Mouse (Mus musculus) embryonic facial prominence, embryonic 10.5 days (tissue): ENCODE results near the gene Fgf11. TPM values are rescaled to one million over a fixed set of nuclear protein-coding genes. Genes with fewer than 3 reads are reported as not detected.

Experiments used
- DNase-seq: peaks from one replicate; pipeline ENCODE4 v3.0.0-alpha.2; 2017; ENCODE audit warnings: low spot score
- H3K27ac ChIP-seq: fragments of 300-500 bp; sonication (generic); replicated peaks from 2 replicates; pipeline ENCODE4 v1.5.1; 2016; ENCODE audit warnings: mild to moderate bottlenecking
- H3K27me3 ChIP-seq: fragments of 300-500 bp; sonication (generic); replicated peaks from 2 replicates; pipeline ENCODE4 v1.6.1; 2016; ENCODE audit warnings: low read depth, mild to moderate bottlenecking; ENCODE audit not compliant: poor library complexity, severe bottlenecking
- H3K36me3 ChIP-seq: fragments of 300-500 bp; sonication (generic); replicated peaks from 2 replicates; pipeline ENCODE4 v1.6.1; 2016; ENCODE audit warnings: mild to moderate bottlenecking, moderate library complexity
- H3K4me1 ChIP-seq: fragments of 300-500 bp; sonication (generic); 2 replicates; pipeline ENCODE4 v1.6.1; 2016
- H3K4me3 ChIP-seq: fragments of 300-500 bp; sonication (generic); 2 replicates; pipeline ENCODE4 v1.5.1; 2016; ENCODE audit warnings: mild to moderate bottlenecking, moderate library complexity
- H3K9me3 ChIP-seq: fragments of 300-500 bp; sonication (generic); 2 replicates; pipeline ENCODE4 v1.6.1; 2016; ENCODE audit warnings: mild to moderate bottlenecking
- WGBS: fragments of 180-500 bp; shearing (Covaris S2); methylation state at CpG from one replicate; pipeline ENCODE4 v1.1.7; 2016; 5-methylcytosine and 5-hydroxymethylcytosine counted together
- polyA plus RNA-seq: library from polyadenylated mRNA; unstranded; fragments of >200 nt; fragmentation: Nextera tagmentation; extraction: Ambion mirVana; gene quantifications from 2 replicates; pipeline ENCODE4 v1.2.1, GENCODE M21; 2016

Fgf11 gene
- polyA plus RNA-seq, 1 experiment from 2014 or later = 0.93 TPM

GRCm38 (mm10) chr11:69807641-69808040, 6.0 kb upstream of the Fgf11 start:
- Histone ChIP-seq H3K4me3 (no peak overlapping the region), H3K4me1 (peaks cover 25% of the 10 kb centered on the region), H3K9me3 (no peaks in the 10 kb centered on the region; the same call in 1 of the 2 replicates), H3K27me3 (peaks cover 49% of the 10 kb centered on the region), H3K36me3 (no peaks in the 10 kb centered on the region), H3K27ac (no peak overlapping the region)
- 84% methylated on average over 2 of the region's 2 CpGs for WGBS
- DNase-seq = no peak

- Histone ChIP-seq H3K9me3 (no peaks in the 10 kb centered on the region; the same call in 1 of the 2 replicates), H3K36me3 (no peaks in the 10 kb centered on the region), H3K27me3 (peaks cover 61% of the 10 kb centered on the region), H3K4me1 (peaks cover 38% of the 10 kb centered on the region), H3K4me3 (no peak overlapping the region), H3K27ac (no peak overlapping the region)
- DNase-seq = no peak
- 81% methylated on average over 4 of the region's 4 CpGs for WGBS
Observed at GRCm38 (mm10) chr11:69806378-69806777, 4.7 kb upstream of the Fgf11 start.

- H3K36me3 ChIP-seq = no peaks in the 10 kb centered on the region
- WGBS = 4% methylated on average over 29 of the region's 29 CpGs
- H3K27me3 ChIP-seq = peaks cover 73% of the 10 kb centered on the region
- peak within 1 kb of the TSS; percentile 67 for H3K4me3 ChIP-seq
- H3K4me1 ChIP-seq = peaks cover 49% of the 10 kb centered on the region
- DNase-seq = peak; percentile 37
- no peaks in the 10 kb centered on the region; the same call in 1 of the 2 replicates for H3K9me3 ChIP-seq
- no peak within 1 kb of the TSS for H3K27ac ChIP-seq
Observed at GRCm38 (mm10) chr11:69804972-69805909, 3.6 kb upstream of the Fgf11 start, which contains the start of gene Tmem102. TSS of gene Tmem102 (minus strand) at chr11:69805624.

GRCm38 (mm10) chr11:69804652-69804940, 2.9 kb upstream of the Fgf11 start:
- Histone ChIP-seq H3K27me3 (peaks cover 79% of the 10 kb centered on the region), H3K4me1 (peaks cover 55% of the 10 kb centered on the region), H3K27ac (no peak overlapping the region), H3K9me3 (no peaks in the 10 kb centered on the region; the same call in 1 of the 2 replicates), H3K4me3 (peak overlapping the region; percentile 67), H3K36me3 (no peaks in the 10 kb centered on the region)
- no peak for DNase-seq
- WGBS = 5% methylated on average over 12 of the region's 12 CpGs

- no peaks in the 10 kb centered on the region for H3K36me3 ChIP-seq
- whole genome bisulfite sequencing = 1% methylated on average over 60 of the region's 60 CpGs
- H3K27ac ChIP-seq = peak overlapping the region; percentile 31
- no peaks in the 10 kb centered on the region; the same call in 1 of the 2 replicates for H3K9me3 ChIP-seq
- H3K4me3 ChIP-seq = peak overlapping the region; percentile 67
- H3K4me1 ChIP-seq = peaks cover 61% of the 10 kb centered on the region
- peaks cover 85% of the 10 kb centered on the region for H3K27me3 ChIP-seq
- DNase-seq = peak; percentile 84
Observed at GRCm38 (mm10) chr11:69803786-69804651, 2.4 kb upstream of the Fgf11 start.

GRCm38 (mm10) chr11:69803328-69803727, 1.7 kb upstream of the Fgf11 start:
- Histone ChIP-seq H3K27ac (peak overlapping the region; percentile 31), H3K4me3 (peak overlapping the region; percentile 67), H3K4me1 (peaks cover 63% of the 10 kb centered on the region), H3K36me3 (no peaks in the 10 kb centered on the region), H3K9me3 (no peaks in the 10 kb centered on the region; the same call in 1 of the 2 replicates), H3K27me3 (peaks cover 92% of the 10 kb centered on the region)
- no peak for DNase-seq
- WGBS = 2% methylated on average over 12 of the region's 12 CpGs

DNA sequence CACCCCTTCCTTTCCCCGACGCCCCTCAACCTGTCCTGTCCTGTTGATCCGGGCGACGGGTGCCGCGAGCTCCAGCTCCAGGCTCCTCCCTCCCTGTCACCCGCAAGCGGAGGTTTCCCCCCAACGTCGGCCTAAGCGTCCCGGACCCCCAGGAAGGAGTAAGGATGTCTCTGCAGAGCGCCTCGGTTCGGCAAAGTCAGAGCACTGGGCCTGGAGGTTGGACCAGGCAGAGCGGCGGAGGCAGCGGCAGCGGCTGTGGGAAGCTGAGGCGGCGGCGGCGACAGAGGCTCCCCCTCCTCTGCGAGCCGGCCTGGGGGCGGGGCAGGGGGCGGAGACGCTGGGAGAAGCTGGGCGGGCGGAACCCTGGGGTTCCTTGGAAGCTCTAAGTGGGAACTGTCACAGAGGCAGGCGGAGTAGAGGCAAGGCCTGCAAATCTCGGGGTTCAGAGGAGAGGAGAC, 1.0 kb upstream of the Fgf11 start:
- Histone ChIP-seq H3K4me3 (peak overlapping the region; percentile 67), H3K9me3 (no peaks in the 10 kb centered on the region; the same call in 1 of the 2 replicates), H3K4me1 (peaks cover 63% of the 10 kb centered on the region), H3K36me3 (no peaks in the 10 kb centered on the region), H3K27me3 (peaks cover 98% of the 10 kb centered on the region), H3K27ac (peak overlapping the region; percentile 63)
- peak; percentile 86 for DNase-seq
- WGBS = under 1% methylated on average over 33 of the region's 33 CpGs

DNA sequence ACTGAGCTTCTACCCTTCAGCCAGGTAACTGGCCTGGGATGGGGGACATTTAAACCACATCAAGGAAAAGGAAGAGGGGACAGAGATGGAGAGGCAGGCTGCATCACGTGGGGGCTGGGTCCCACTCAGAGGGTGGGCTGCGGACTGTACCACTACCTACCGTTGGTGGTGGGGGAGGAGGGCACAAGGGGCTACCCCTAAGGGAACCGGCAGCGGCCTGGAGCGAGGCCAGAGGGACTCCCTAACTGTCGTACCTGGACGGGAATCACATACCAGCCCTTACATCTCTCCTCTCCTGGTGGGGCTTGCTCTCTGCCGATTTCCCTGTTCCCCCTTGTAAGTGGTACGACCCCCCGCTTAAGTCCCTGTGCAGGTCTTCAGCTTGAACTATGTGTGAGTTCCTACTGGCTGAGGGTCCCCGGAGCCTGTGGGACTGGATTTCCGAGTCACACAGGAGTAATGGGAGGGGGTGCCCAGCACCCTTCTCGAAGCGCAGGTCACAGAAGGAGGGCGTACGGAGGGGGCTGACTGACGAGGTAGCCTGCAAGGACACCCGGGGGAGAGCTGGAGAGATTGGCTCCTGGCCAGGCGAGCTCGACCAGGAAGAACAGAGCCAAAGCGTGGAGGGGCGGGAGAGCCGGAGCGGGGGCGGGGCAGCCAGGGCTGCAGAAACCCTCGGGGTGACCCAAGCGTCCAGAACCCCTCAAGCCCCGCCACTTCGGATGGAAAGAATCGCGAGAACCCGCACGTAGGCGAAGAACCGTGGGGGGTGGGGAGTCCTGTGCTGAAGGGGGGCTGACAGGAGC, 1.1 kb downstream of the Fgf11 start:
- Histone ChIP-seq H3K27ac (peak overlapping the region; percentile 91), H3K9me3 (no peaks in the 10 kb centered on the region), H3K27me3 (peaks cover 100% of the 10 kb centered on the region), H3K4me3 (peak overlapping the region; percentile 67), H3K4me1 (peaks cover 68% of the 10 kb centered on the region), H3K36me3 (no peaks in the 10 kb centered on the region)
- WGBS = under 1% methylated on average over 36 of the region's 36 CpGs
- peak; percentile 88 for DNase-seq

GRCm38 (mm10) chr11:69800138-69800391, 1.6 kb downstream of the Fgf11 start:
- Histone ChIP-seq H3K4me1 (peaks cover 72% of the 10 kb centered on the region), H3K36me3 (no peaks in the 10 kb centered on the region), H3K9me3 (no peaks in the 10 kb centered on the region), H3K4me3 (peak overlapping the region; percentile 67), H3K27me3 (peaks cover 100% of the 10 kb centered on the region), H3K27ac (peak overlapping the region; percentile 91)
- DNase-seq = no peak
- WGBS = under 1% methylated on average over 11 of the region's 11 CpGs

- H3K9me3 ChIP-seq = no peaks in the 10 kb centered on the region
- H3K4me1 ChIP-seq = peaks cover 67% of the 10 kb centered on the region
- H3K4me3 ChIP-seq = peak overlapping the region; percentile 67
- H3K27me3 ChIP-seq = peaks cover 100% of the 10 kb centered on the region
- peak overlapping the region; percentile 91 for H3K27ac ChIP-seq
- WGBS = 23% methylated on average over 12 of the region's 12 CpGs
- DNase-seq = no peak
- H3K36me3 ChIP-seq = no peaks in the 10 kb centered on the region
Observed at GRCm38 (mm10) chr11:69799394-69800137, 2.1 kb downstream of the Fgf11 start.

GRCm38 (mm10) chr11:69797924-69798323, 3.7 kb downstream of the Fgf11 start:
- no peaks in the 10 kb centered on the region for H3K9me3 ChIP-seq
- H3K4me1 ChIP-seq = peaks cover 51% of the 10 kb centered on the region
- H3K27me3 ChIP-seq = peaks cover 100% of the 10 kb centered on the region
- no peaks in the 10 kb centered on the region for H3K36me3 ChIP-seq
- H3K27ac ChIP-seq = no peak overlapping the region
- 77% methylated on average over 7 of the region's 7 CpGs for WGBS
- no peak for DNase-seq
- H3K4me3 ChIP-seq = no peak overlapping the region
